Mouse (Mus musculus) cerebellum, adult 2 months (tissue): ENCODE measurements around the gene Fgfr2. TPM values are rescaled to one million over a fixed set of nuclear protein-coding genes. Genes with fewer than 3 reads are reported as not detected.

ENCODE experiments used
- DNase-seq, 2 experiments: peaks; one replicate each; pipeline ENCODE4 v3.0.0; 2021
- H3K27ac ChIP-seq: fragments of 200-500 bp; 2 replicates; pipeline ENCODE4 v1.5.1; 2012; ENCODE audit warnings: low read length, control low read depth, inconsistent platforms; ENCODE audit not compliant: insufficient read depth
- H3K27me3 ChIP-seq: fragments of 200-500 bp; 2 replicates; pipeline ENCODE4 v1.6.1; 2012; ENCODE audit warnings: inconsistent platforms, mild to moderate bottlenecking, low read length, moderate library complexity; ENCODE audit not compliant: control insufficient read depth, insufficient read depth
- H3K4me1 ChIP-seq: fragments of 200-500 bp; 2 replicates; pipeline ENCODE4 v1.6.1; 2011; ENCODE audit warnings: low read length; ENCODE audit not compliant: control insufficient read depth, insufficient read depth
- H3K4me3 ChIP-seq: fragments of 200-500 bp; replicated peaks from 2 replicates; pipeline ENCODE3; 2011; ENCODE audit warnings: mild to moderate bottlenecking, low read depth, low read length, control low read depth; ENCODE audit not compliant: insufficient read depth
- CTCF ChIP-seq: fragments of 200-500 bp; IDR thresholded peaks from 2 replicates; pipeline ENCODE4 v1.5.1; 2011; ENCODE audit warnings: low read depth, mild to moderate bottlenecking, control low read depth, low read length, moderate library complexity, borderline replicate concordance; ENCODE audit not compliant: insufficient read depth
- POLR2A ChIP-seq: fragments of 200-500 bp; IDR thresholded peaks from 2 replicates; pipeline ENCODE4 v1.6.1; 2011; ENCODE audit warnings: low read length, control low read depth, borderline replicate concordance; ENCODE audit not compliant: insufficient read depth
- WGBS: fragments of 180-500 bp; shearing (Covaris S2); methylation state at CpG from one replicate; pipeline ENCODE4 v1.1.7; 2018; 5-methylcytosine and 5-hydroxymethylcytosine counted together
- polyA plus RNA-seq: library from polyadenylated mRNA; depleted of rRNA; stranded (reverse); fragments of >200 nt; gene quantifications from 2 replicates; pipeline ENCODE4 v1.2.3, GENCODE M21; 2012

The Fgfr2 gene
- polyA plus RNA-seq, 1 experiment = 95.3 TPM

DNA sequence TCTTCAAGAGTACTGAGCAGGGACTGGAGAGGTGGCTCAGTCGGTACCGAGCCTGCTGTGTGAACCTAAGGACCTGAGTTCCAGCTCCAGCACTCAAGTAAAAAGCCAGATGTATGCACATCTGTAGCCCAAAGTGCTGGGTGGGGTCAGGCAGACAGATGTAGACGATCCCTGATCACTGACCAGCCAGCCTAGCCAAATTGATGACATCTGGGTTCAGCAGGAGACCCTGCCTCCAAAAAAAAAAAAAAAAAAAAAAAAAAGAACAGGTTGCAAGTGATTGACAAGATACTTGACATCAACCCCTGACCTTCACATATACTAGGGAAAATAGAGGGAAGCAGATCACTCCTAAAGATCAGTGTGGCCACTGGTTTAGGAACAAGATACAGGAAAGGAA lies 2334.2 kb downstream of the Fgfr2 start:
- no peak overlapping the region for H3K4me3 ChIP-seq
- DNase-seq = no peak
- no peaks in the 10 kb centered on the region for H3K27me3 ChIP-seq
- no peak overlapping the region for H3K27ac ChIP-seq
- 90% methylated on average over 3 of the region's 3 CpGs for WGBS
- H3K4me1 ChIP-seq = peaks cover 11% of the 10 kb centered on the region
- TF ChIP-seq CTCF (no peak), POLR2A (no peak)

DNA sequence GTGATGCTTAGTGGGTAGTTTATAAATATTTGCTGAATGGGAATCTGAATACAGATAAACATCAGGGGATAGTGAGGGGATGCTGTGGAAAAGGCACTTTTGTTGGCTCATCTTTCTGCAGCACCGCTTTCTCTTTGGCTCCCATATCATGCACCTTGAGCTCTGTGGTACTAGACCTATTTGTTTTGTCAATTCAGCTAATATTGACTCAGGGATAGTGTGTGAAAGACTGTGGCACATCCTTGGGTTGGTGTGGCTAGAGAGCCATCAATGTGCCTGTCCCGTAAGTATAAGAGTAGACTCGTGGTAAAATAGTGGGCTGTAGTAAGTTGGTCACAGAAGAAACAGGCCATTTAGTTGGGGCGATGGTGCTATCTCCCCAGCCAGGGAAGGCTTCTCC lies 2335.6 kb downstream of the Fgfr2 start:
- no peaks in the 10 kb centered on the region for H3K27me3 ChIP-seq
- peaks cover 11% of the 10 kb centered on the region for H3K4me1 ChIP-seq
- TF ChIP-seq CTCF (no peak), POLR2A (no peak)
- WGBS = 97% methylated on average over 4 of the region's 4 CpGs
- no peak overlapping the region for H3K4me3 ChIP-seq
- no peak for DNase-seq
- no peak overlapping the region for H3K27ac ChIP-seq

DNA sequence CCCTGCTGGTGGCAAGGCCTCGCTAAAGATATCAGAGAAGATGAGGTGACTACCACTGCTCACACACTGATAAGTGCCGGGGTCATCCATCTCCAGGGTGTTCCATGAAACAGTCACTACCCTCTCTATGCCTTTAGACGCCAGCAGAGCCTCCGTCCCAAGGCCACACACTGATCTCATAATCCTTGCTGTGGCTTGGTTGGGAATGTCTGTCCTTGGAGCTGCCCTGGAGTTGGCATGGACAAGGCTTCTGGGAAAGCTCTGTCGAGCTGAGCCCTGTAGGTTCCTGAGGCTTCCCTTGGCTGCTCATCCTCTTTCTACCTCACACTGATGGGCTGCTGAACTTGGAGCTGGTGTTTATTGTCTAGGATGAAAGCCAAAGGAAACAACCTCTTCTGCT lies 2336.4 kb downstream of the Fgfr2 start:
- DNase-seq = no peak
- 43% methylated on average over 5 of the region's 5 CpGs for WGBS
- TF ChIP-seq CTCF (no peak), POLR2A (no peak)

GRCm38 (mm10) chr7:130785923-130786575 lies 2337.1 kb downstream of the Fgfr2 start:
- 33% methylated on average over 12 of the region's 12 CpGs for WGBS
- DNase-seq = no peak
- Histone ChIP-seq H3K27ac (no peak overlapping the region), H3K4me1 (peaks cover 11% of the 10 kb centered on the region), H3K27me3 (no peaks in the 10 kb centered on the region), H3K4me3 (no peak overlapping the region)
- no peak for TF ChIP-seq POLR2A
- no peak for TF ChIP-seq CTCF

More for the DNA sequence above, 2336.4 kb downstream of the Fgfr2 start:
- no peak overlapping the region for H3K4me3 ChIP-seq
- H3K27me3 ChIP-seq = no peaks in the 10 kb centered on the region
- H3K4me1 ChIP-seq = peaks cover 11% of the 10 kb centered on the region
- no peak overlapping the region for H3K27ac ChIP-seq

- TF ChIP-seq CTCF (no peak), POLR2A (no peak)
- no peaks in the 10 kb centered on the region for H3K27me3 ChIP-seq
- no peak for DNase-seq
- WGBS = 82% methylated on average over 5 of the region's 5 CpGs
- no peak overlapping the region for H3K27ac ChIP-seq
- peaks cover 11% of the 10 kb centered on the region for H3K4me1 ChIP-seq
- H3K4me3 ChIP-seq = no peak overlapping the region
These were observed 2340.6 kb downstream of the Fgfr2 start for GRCm38 (mm10) chr7:130782501-130783050.

DNA sequence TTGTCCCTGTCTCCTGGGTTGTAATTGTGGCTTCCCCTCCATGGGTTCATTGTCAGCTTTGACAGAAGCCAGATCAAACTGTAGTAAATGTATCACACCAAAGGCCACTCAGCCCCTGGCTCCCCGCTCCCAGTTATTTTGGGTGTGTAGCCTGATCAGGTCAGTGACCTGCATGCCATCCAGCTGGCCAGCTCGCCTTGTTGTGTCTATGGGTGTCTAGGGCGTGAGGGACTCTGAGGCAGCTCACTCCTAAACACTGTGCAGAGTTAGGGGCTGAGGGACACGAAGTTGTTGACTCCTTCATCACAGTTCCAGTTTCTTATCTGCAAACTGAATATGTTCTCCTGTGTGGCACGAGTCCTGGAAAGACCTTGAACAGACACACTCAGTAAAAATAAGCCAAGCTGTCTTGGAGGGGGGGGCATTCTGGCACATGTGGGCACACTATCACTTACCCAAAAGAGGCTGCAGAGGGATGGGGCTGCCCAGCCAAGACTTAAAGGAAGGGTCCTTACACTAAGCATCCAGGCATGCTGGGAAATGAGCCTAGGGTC lies 2342.2 kb downstream of the Fgfr2 start:
- no peak for DNase-seq
- H3K4me1 ChIP-seq = peaks cover 1% of the 10 kb centered on the region
- WGBS = 81% methylated on average over 5 of the region's 5 CpGs
- H3K4me3 ChIP-seq = no peak overlapping the region
- no peaks in the 10 kb centered on the region for H3K27me3 ChIP-seq
- H3K27ac ChIP-seq = no peak overlapping the region
- no peak for TF ChIP-seq CTCF
- no peak for TF ChIP-seq POLR2A

DNA sequence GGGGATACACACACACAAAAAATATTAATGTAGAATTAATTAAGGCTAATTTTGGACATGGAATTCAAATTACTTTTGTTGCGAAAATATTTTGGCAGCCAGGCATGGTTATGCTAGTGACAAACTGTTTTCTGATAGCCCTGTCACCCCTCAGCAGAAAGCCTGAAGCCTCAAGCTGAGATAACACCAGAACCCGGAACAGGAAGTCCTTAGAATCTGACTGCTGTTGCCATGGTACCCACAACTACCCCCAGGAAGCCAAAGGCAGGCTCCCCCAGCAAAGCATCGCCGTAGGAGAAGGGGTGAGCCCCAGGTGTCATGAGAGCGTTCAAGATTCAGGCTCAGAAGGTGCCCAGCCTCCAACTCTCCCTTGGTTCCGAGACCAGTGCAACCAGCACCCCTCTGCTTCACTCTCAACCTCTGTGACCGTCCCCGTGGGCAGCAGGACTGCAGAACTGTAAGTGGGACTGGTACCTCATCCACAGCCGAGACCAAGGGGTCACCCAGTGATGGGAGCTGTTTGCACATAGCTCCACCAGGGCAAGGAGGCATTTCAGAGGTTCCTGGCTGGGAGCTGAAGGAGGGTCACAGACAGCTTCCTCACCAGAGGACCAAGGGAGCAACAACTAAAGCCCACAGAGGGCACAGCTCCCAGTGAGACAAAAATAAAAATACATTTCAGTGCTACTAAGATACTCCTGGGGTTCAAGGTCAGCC lies 2349.1 kb downstream of the Fgfr2 start, which contains the start of gene Btbd16:
Gene Btbd16, plus strand, starts transcription at position 156 of the 717 bp plus-strand sequence.
- no peak within 1 kb of the TSS for H3K4me3 ChIP-seq
- H3K27me3 ChIP-seq = no peaks in the 10 kb centered on the region
- H3K27ac ChIP-seq = no peak within 1 kb of the TSS
- no peak for DNase-seq
- H3K4me1 ChIP-seq = no peaks in the 10 kb centered on the region
- no peak for TF ChIP-seq POLR2A
- TF ChIP-seq CTCF = no peak
- 53% methylated on average over 9 of the region's 9 CpGs for WGBS
